Mouse (Mus musculus) spleen, adult 2 months (tissue): ENCODE results near the gene Gm20388. TPM values are rescaled to one million over a fixed set of nuclear protein-coding genes. Genes with fewer than 3 reads are reported as not detected.

ENCODE experiments used
- DNase-seq, 2 experiments: peaks; one replicate each; pipeline versions ENCODE4 v3.0.0 to v3.0.0-alpha.2; 2012 to 2021; ENCODE audit warnings: low spot score in 2 of 2, low read depth in 1 of 2
- H3K27ac ChIP-seq: fragments of 200-500 bp; 2 replicates; pipeline ENCODE4 v1.5.1; 2012; ENCODE audit warnings: low read length, inconsistent platforms; ENCODE audit not compliant: insufficient read depth
- H3K27me3 ChIP-seq: fragments of 200-500 bp; 2 replicates; pipeline ENCODE4 v1.6.1; 2012; ENCODE audit warnings: mild to moderate bottlenecking, moderate library complexity, low read length, inconsistent platforms; ENCODE audit not compliant: control insufficient read depth, insufficient read depth
- H3K36me3 ChIP-seq: fragments of 200-500 bp; 2 replicates; pipeline ENCODE4 v1.6.1; 2012; ENCODE audit warnings: mild to moderate bottlenecking, low read length, inconsistent platforms; ENCODE audit not compliant: control insufficient read depth, insufficient read depth
- H3K4me1 ChIP-seq: fragments of 200-500 bp; 2 replicates; pipeline ENCODE4 v1.6.1; 2011; ENCODE audit warnings: inconsistent platforms; ENCODE audit not compliant: control insufficient read depth, insufficient read depth, insufficient read length
- H3K4me3 ChIP-seq: fragments of 200-500 bp; 2 replicates; pipeline ENCODE4 v1.5.1; 2011; ENCODE audit warnings: mild to moderate bottlenecking, inconsistent platforms; ENCODE audit not compliant: insufficient read depth, insufficient read length; ENCODE audit errors: extremely low read depth
- CTCF ChIP-seq: fragments of 200-500 bp; IDR thresholded peaks from 2 replicates; pipeline ENCODE4 v1.5.1; 2011; ENCODE audit warnings: mild to moderate bottlenecking, inconsistent platforms; ENCODE audit not compliant: insufficient read depth, insufficient read length, insufficient replicate concordance; ENCODE audit errors: extremely low read depth
- POLR2A ChIP-seq: fragments of 200-500 bp; IDR thresholded peaks from 2 replicates; pipeline ENCODE4 v1.6.1; 2011; ENCODE audit warnings: low read depth, low read length, inconsistent platforms
- WGBS: fragments of 180-500 bp; shearing (Covaris S2); methylation state at CpG from one replicate; pipeline ENCODE4 v1.1.7; 2018; 5-methylcytosine and 5-hydroxymethylcytosine counted together
- polyA plus RNA-seq: library from polyadenylated mRNA; depleted of rRNA; stranded (reverse); fragments of >200 nt; gene quantifications from 2 replicates; pipeline ENCODE4 v1.2.3, GENCODE M21; 2012

The Gm20388 gene
- polyA plus RNA-seq, 1 experiment = 26.1 TPM

- WGBS = 6% methylated on average over 9 of the region's 9 CpGs
- H3K4me1 ChIP-seq = no peaks in the 10 kb centered on the region
- H3K27ac ChIP-seq = no peak overlapping the region
- DNase-seq = no peak
- H3K4me3 ChIP-seq = no peak overlapping the region
- H3K36me3 ChIP-seq = no peaks in the 10 kb centered on the region
- TF ChIP-seq CTCF = no peak
- TF ChIP-seq POLR2A = no peak
- peaks cover 4% of the 10 kb centered on the region; the same call in 1 of the 2 replicates for H3K27me3 ChIP-seq
Measured at GRCm38 (mm10) chr8:121391254-121391653, 1480.6 kb downstream of the Gm20388 start.

- TF ChIP-seq CTCF (no peak), POLR2A (no peak)
- no peak for DNase-seq
- Histone ChIP-seq H3K27ac (no peak overlapping the region), H3K27me3 (peaks cover 4% of the 10 kb centered on the region; the same call in 1 of the 2 replicates), H3K36me3 (no peaks in the 10 kb centered on the region), H3K4me1 (no peaks in the 10 kb centered on the region), H3K4me3 (no peak overlapping the region)
- WGBS = 11% methylated on average over 12 of the region's 12 CpGs
Measured at GRCm38 (mm10) chr8:121391771-121392170, 1481.1 kb downstream of the Gm20388 start.

GRCm38 (mm10) chr8:121392482-121392881, 1481.8 kb downstream of the Gm20388 start:
- Histone ChIP-seq H3K27ac (no peak overlapping the region), H3K27me3 (peaks cover 4% of the 10 kb centered on the region; the same call in 1 of the 2 replicates), H3K4me1 (no peaks in the 10 kb centered on the region), H3K36me3 (no peaks in the 10 kb centered on the region), H3K4me3 (no peak overlapping the region)
- TF ChIP-seq CTCF (no peak), POLR2A (no peak)
- WGBS = 60% methylated on average over 10 of the region's 10 CpGs
- no peak for DNase-seq

GRCm38 (mm10) chr8:121393111-121393510, 1482.5 kb downstream of the Gm20388 start:
- no peak for DNase-seq
- TF ChIP-seq POLR2A (no peak), CTCF (no peak)

GRCm38 (mm10) chr8:121394686-121395085, 1484.0 kb downstream of the Gm20388 start:
- peaks cover 4% of the 10 kb centered on the region; the same call in 1 of the 2 replicates for H3K27me3 ChIP-seq
- H3K36me3 ChIP-seq = no peaks in the 10 kb centered on the region
- no peak for DNase-seq
- WGBS = 63% methylated on average over 5 of the region's 5 CpGs
- no peak overlapping the region for H3K27ac ChIP-seq
- H3K4me1 ChIP-seq = no peaks in the 10 kb centered on the region
- H3K4me3 ChIP-seq = no peak overlapping the region
- no peak for TF ChIP-seq CTCF
- TF ChIP-seq POLR2A = no peak

More at GRCm38 (mm10) chr8:121393111-121393510, 1482.5 kb downstream of the Gm20388 start:
- no peak overlapping the region for H3K4me3 ChIP-seq
- no peaks in the 10 kb centered on the region for H3K4me1 ChIP-seq
- 12% methylated on average over 9 of the region's 9 CpGs for WGBS
- peaks cover 4% of the 10 kb centered on the region; the same call in 1 of the 2 replicates for H3K27me3 ChIP-seq
- no peak overlapping the region for H3K27ac ChIP-seq
- H3K36me3 ChIP-seq = no peaks in the 10 kb centered on the region

- Histone ChIP-seq H3K4me3 (no peak overlapping the region), H3K27ac (no peak overlapping the region), H3K4me1 (no peaks in the 10 kb centered on the region), H3K36me3 (no peaks in the 10 kb centered on the region), H3K27me3 (peaks cover 4% of the 10 kb centered on the region; the same call in 1 of the 2 replicates)
- TF ChIP-seq CTCF (no peak), POLR2A (no peak)
- DNase-seq = no peak
- 79% methylated on average over 11 of the region's 11 CpGs for WGBS
Measured at GRCm38 (mm10) chr8:121395316-121395715, 1484.7 kb downstream of the Gm20388 start.

GRCm38 (mm10) chr8:121396151-121396550, 1485.5 kb downstream of the Gm20388 start:
- Histone ChIP-seq H3K4me1 (no peaks in the 10 kb centered on the region), H3K27me3 (peaks cover 4% of the 10 kb centered on the region; the same call in 1 of the 2 replicates), H3K27ac (no peak overlapping the region), H3K4me3 (no peak overlapping the region), H3K36me3 (no peaks in the 10 kb centered on the region)
- 72% methylated on average over 11 of the region's 11 CpGs for WGBS
- no peak for TF ChIP-seq CTCF
- no peak for DNase-seq
